Mouse (Mus musculus) spleen, adult 18-20 months (tissue): Measurements from ENCODE around the gene Prkar1b.

Experiments used
- DNase-seq, 2 experiments: peaks; one replicate each; pipeline ENCODE4 v3.0.0; 2022; ENCODE audit warnings: mixed read lengths in 2 of 2

The Prkar1b gene

GRCm38 (mm10) chr5:139098991-139099972, 50.5 kb downstream of the Prkar1b start:
- DNase-seq, result no peak

- DNase-seq, result no peak
Observed at GRCm38 (mm10) chr5:139095297-139096110, 54.3 kb downstream of the Prkar1b start.

- DNase-seq, result no peak
Observed at GRCm38 (mm10) chr5:139093534-139093933, 56.3 kb downstream of the Prkar1b start.

- DNase-seq, result no peak
Observed at GRCm38 (mm10) chr5:139091713-139092112, 58.1 kb downstream of the Prkar1b start.

GRCm38 (mm10) chr5:139090162-139090561, 59.6 kb downstream of the Prkar1b start:
- DNase-seq, result no peak

GRCm38 (mm10) chr5:139088173-139088572, 61.6 kb downstream of the Prkar1b start:
- no peak for DNase-seq

- peak in 1 of 2 experiments; percentile 12 for DNase-seq
Observed at GRCm38 (mm10) chr5:139084831-139085519, 64.8 kb downstream of the Prkar1b start.

- no peak for DNase-seq
Observed at GRCm38 (mm10) chr5:139084302-139084701, 65.5 kb downstream of the Prkar1b start.

GRCm38 (mm10) chr5:139083841-139084240, 66.0 kb downstream of the Prkar1b start:
- no peak for DNase-seq

GRCm38 (mm10) chr5:139081370-139081769, 68.4 kb downstream of the Prkar1b start:
- no peak for DNase-seq

GRCm38 (mm10) chr5:139078156-139078462, 71.7 kb downstream of the Prkar1b start:
- DNase-seq, result no peak

- DNase-seq, result no peak
Observed at GRCm38 (mm10) chr5:139077311-139078155, 72.3 kb downstream of the Prkar1b start.

- DNase-seq, result no peak
Observed at GRCm38 (mm10) chr5:139076450-139076849, 73.4 kb downstream of the Prkar1b start.

GRCm38 (mm10) chr5:139075791-139076190, 74.0 kb downstream of the Prkar1b start:
- DNase-seq, result no peak

- peak; percentile 22 to 65 for DNase-seq
Observed at GRCm38 (mm10) chr5:139075125-139075524, 74.7 kb downstream of the Prkar1b start.

GRCm38 (mm10) chr5:139073977-139074376, 75.8 kb downstream of the Prkar1b start:
- DNase-seq, result no peak

GRCm38 (mm10) chr5:139072866-139073265, 76.9 kb downstream of the Prkar1b start:
- no peak for DNase-seq

GRCm38 (mm10) chr5:139066861-139067614, 82.8 kb downstream of the Prkar1b start:
- DNase-seq, result no peak

GRCm38 (mm10) chr5:139064611-139065010, 85.2 kb downstream of the Prkar1b start:
- no peak for DNase-seq

GRCm38 (mm10) chr5:139061680-139062079, 88.1 kb downstream of the Prkar1b start:
- no peak for DNase-seq

GRCm38 (mm10) chr5:139060460-139061051, 89.2 kb downstream of the Prkar1b start:
- DNase-seq, result no peak
